Mouse (Mus musculus): Measurements from ENCODE around the gene Hdac9. TPM values are rescaled to one million over a fixed set of nuclear protein-coding genes. Genes with fewer than 3 reads are reported as not detected.

The Hdac9 gene
- 10 to 100 TPM; 46.3 to 47.5 TPM for total RNA-seq (2021)

DNA sequence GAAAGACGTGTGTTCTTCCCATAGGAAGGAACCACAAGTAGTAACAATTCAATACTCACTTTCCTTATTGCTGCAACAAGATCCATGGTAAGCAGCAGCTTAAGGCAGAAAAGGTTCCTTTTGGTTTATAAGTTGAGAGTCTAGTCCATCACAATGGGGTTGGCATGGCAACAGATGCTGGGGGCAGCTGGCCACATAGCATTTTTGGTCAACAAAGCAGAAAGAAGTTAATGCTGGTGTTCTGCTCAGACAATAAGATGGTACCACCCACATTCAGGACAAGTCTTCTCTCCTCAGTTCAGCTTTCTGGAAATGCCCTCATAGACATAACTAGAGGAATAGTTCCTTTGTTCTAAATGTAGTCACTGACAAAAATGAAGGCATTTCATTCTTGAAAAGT, at the start of gene Hdac9:
Hdac9 (minus strand) TSS at position 101 of the 400 bp plus-strand sequence.
- intact Hi-C loops (cut with DNase I): no loop called here
- no peak for DNase-seq

GRCm38 (mm10) chr12:34949066-34949706, 32.3 kb upstream of the Hdac9 start:
- no peak for DNase-seq
- intact Hi-C loops (cut with DNase I): no loop called here

- intact Hi-C loops (cut with DNase I): no loop called here
- peak; percentile 7 for DNase-seq
Measured at GRCm38 (mm10) chr12:34937918-34938317, 21.0 kb upstream of the Hdac9 start.

DNA sequence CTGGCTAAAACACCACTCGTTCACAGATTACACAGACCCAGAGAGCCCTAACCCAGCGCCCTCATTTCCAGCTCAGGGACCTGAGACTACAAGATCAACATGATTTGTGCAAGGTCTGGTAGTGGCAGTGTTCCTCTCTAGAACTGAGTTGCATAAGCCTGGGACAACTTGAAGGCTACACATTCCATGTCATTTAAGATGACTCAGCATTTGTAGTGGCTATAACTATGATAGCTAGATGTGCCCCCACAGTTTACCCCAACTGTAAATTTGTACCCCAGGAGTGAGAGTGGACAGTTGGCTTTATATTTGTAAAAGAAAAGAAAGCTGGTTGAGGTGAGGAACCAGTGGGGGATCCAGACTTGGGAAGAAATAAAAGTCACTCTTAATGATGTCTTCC, 8.9 kb downstream of the Hdac9 start:
- intact Hi-C loops (cut with DNase I): loop anchor here (10.0 kb wide), 2 partner anchors 107 to 213 kb away; no protein-coding TSS in a partner anchor
- no peak for DNase-seq

DNA sequence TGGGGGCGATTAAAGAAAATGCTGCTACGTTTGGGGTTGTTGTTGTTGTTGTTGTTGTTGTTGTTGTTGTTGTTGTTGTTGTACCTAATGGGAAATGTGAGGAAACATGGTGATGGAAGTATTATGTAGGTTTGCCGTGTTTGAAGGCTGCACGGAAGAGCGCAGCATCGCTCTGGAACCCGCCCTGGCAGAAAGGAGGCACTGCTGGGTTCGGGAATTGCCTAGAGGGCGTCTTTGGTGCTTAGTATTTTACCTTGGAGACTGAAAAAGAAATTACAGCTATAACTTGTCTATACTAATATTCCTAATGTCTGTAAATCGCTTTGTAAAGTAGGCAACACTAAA, 9.4 kb downstream of the Hdac9 start:
- DNase-seq: peak; percentile 14

DNA sequence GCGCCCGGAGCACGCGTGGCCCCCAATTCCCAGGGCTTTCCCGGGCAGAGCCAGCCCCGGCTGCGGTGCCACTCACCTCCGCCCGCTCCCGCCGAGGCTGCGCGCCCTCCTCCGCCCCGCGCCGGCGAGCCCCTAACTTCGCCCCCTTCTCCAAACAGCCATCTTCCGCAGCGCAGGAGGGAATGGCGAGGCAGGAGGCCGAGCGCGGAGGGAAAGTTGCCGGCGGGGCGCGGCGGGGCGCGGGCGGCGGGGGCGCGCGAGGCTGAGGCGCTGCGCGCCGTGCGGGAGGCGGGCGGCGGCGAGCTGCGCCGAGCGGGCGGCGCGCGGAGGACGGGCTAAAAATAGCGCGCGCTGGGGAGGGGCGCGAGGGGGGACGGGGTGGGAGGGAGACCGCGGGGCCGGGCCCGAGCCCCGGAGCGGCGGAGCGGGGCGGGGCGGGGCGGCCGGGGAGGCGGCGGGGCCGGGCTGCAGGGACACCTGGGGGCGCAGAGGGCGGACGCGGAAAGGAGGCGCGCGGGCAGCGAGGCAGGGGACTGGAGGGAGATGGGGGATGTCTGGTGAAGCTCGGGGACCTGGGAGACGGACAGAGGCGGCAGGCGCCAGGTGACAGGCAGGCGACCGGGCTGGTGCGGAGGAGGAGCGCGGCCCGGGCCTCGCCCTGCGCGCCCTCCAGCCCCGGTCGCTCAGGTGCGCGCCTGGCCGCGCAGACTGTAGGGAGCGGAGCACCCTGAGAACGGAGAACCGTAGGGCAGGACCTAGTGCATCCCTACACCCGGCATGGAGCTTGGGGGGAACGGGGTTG, 10.0 kb downstream of the Hdac9 start:
- intact Hi-C loops (cut with DNase I): loop anchor here (2.0 to 10.0 kb wide), 3 partner anchors 108 to 240 kb away; no protein-coding TSS in a partner anchor

More for the DNA sequence above, 9.4 kb downstream of the Hdac9 start:
- intact Hi-C loops (cut with DNase I): loop anchor here (2.0 to 10.0 kb wide), 3 partner anchors 107 to 241 kb away; no protein-coding TSS in a partner anchor

GRCm38 (mm10) chr12:34906376-34906703, 10.6 kb downstream of the Hdac9 start:
- intact Hi-C loops (cut with DNase I): loop anchor here (2.0 to 10.0 kb wide), 3 partner anchors 108 to 240 kb away; no protein-coding TSS in a partner anchor
- DNase-seq: no peak

More for the DNA sequence above, 10.0 kb downstream of the Hdac9 start:
- peak; percentile 27 for DNase-seq

- no peak for DNase-seq
- intact Hi-C loops (cut with DNase I): loop anchor here (10.0 kb wide), 2 partner anchors 115 to 205 kb away; no protein-coding TSS in a partner anchor
Measured at GRCm38 (mm10) chr12:34900241-34900640, 16.7 kb downstream of the Hdac9 start.

GRCm38 (mm10) chr12:34894867-34895266, 22.0 kb downstream of the Hdac9 start:
- intact Hi-C loops (cut with DNase I): no loop called here
- no peak for DNase-seq

DNA sequence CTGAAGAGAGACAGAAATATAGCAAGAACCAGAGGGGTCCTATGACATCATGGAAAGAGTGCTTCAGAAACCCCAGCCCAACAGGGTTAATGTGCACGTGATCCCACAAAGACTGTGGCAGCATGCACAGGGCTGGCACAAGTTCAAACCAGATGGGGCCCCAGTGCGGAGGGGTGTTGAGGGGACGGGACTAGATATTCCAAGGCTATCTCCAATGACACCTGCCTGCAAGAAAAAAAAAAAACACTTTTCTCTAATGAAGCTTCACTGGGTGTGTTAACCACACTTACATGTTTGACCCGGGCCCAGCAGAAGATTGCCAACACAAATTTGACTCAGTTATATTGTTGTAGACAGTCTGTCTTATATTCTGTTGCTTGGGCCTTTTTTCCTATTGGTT, 28.2 kb downstream of the Hdac9 start:
- intact Hi-C loops (cut with DNase I): no loop called here
- DNase-seq: no peak

- no peak for DNase-seq
- intact Hi-C loops (cut with DNase I): no loop called here
Measured at GRCm38 (mm10) chr12:34874926-34875325, 42.0 kb downstream of the Hdac9 start.

DNA sequence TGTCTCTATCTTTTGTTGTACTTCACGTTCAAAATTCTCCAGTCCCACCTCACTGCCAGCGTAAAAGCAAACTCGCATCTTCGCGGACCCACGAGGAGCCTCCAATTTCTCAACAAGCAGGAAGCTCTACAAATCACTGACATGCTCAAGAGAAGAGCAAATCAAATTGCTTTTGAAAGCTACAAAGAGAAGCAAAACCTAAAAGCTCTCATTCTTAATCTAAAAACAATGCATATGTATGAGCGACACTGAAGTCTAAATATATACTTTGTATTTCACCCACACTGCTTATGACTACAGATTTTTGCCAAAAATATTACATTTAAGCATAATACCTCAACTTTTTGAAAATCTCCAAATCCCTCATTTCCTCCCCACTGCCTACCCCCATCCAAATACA, 45.9 kb downstream of the Hdac9 start:
- DNase-seq: no peak
- intact Hi-C loops (cut with DNase I): no loop called here

DNA sequence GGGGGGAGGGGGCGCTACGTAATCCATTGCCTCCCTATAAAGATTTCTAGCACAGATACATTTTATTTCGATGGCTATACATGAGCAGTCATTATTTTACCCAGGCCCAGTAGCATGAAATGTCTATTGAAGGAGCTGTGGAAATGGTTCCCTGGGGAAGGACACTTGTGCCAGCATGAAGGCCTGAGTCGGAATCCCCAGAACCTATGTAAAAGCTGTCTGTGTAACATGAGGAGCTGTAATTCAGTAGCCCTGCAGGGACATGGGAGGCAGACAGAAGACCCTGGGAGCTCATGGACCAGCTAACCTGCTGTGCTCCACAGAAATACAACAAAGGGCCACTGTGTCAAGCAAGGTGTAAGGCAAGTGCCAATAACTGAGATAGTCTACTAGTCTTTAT, 75.7 kb downstream of the Hdac9 start:
- DNase-seq: no peak
- intact Hi-C loops (cut with DNase I): no loop called here

DNA sequence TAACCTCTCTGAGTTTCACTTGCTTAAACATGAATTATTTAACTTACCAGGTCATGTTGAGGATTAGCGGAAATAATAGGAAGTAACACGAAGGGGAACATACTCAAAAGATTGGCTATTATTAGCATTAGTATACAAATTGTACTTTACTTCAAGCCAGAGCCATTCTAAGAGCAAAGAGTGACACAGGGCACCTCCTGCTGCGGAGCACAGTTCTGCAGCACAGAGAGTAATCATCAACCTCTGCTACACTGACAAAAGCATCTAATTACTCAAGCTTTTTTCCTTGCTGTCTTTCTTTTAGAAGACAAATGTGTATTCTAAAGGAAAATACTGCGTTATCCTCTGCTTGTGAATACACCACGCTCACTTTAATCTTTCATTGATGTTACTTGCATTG, 79.6 kb downstream of the Hdac9 start:
- intact Hi-C loops (cut with DNase I): no loop called here

GRCm38 (mm10) chr12:34836864-34837263, 80.0 kb downstream of the Hdac9 start:
- no peak for DNase-seq
- intact Hi-C loops (cut with DNase I): no loop called here

More for the DNA sequence above, 79.6 kb downstream of the Hdac9 start:
- no peak for DNase-seq

GRCm38 (mm10) chr12:34836085-34836484, 80.8 kb downstream of the Hdac9 start:
- intact Hi-C loops (cut with DNase I): no loop called here
- DNase-seq: no peak

DNA sequence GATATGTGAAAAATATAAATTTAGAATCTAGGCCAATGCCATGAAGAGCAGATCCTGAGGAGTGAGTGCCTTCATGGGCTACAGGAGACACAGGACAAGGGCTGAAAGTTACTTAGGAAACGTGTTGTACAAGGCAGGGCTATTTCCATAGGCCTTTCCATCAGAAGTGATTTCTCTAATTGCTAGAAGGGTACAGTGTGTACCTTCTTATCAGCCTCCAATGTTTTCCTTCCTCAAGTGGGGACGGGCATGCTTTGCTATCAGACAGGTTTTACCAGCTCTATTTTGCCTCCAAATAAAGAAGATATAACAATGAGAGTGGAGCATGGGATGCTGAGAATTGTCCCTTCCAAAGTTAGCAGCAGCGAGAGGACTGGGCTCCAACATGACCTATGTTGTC, 81.4 kb downstream of the Hdac9 start:
- DNase-seq: no peak
- intact Hi-C loops (cut with DNase I): no loop called here

DNA sequence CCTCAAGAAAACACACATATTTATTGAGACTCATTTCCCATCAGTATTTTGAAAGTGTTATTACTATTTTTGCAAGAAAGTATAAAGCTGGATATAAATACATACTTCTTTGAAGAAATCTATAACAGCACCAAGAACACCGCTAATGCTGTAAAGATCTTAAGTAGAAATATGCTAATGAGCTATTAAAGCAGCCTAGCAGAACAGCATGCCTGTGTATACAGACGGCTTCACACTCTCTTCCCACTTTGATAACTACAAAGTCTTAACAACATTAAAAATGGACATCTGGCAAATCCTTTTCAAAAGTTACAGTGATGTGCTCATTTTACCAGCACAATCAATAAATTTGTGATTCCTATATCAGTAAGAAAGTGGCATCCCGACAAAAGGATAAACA, 88.2 kb downstream of the Hdac9 start:
- no peak for DNase-seq
- intact Hi-C loops (cut with DNase I): no loop called here

- intact Hi-C loops (cut with DNase I): no loop called here
- DNase-seq: no peak
Measured at GRCm38 (mm10) chr12:34826931-34827330, 90.0 kb downstream of the Hdac9 start.

DNA sequence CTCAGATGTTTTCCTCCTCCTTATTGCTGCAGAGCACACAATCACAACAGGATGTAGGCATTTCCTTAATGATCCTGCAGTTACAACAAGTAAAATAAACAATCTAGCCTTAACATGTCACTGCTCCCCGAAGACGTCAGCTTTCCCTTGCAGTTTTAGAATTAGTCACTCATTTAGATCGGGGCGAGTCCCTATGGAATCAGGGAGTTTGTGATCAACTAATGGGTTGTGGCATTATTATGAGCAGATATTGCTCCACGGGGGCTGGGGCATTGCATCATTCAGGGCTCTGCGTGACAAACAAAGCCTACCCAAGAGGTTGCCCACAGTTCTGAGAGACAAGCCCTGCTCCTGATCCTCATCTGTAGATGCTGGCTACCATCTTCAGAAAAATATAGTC, 96.7 kb downstream of the Hdac9 start:
- DNase-seq: no peak
- intact Hi-C loops (cut with DNase I): no loop called here

DNA sequence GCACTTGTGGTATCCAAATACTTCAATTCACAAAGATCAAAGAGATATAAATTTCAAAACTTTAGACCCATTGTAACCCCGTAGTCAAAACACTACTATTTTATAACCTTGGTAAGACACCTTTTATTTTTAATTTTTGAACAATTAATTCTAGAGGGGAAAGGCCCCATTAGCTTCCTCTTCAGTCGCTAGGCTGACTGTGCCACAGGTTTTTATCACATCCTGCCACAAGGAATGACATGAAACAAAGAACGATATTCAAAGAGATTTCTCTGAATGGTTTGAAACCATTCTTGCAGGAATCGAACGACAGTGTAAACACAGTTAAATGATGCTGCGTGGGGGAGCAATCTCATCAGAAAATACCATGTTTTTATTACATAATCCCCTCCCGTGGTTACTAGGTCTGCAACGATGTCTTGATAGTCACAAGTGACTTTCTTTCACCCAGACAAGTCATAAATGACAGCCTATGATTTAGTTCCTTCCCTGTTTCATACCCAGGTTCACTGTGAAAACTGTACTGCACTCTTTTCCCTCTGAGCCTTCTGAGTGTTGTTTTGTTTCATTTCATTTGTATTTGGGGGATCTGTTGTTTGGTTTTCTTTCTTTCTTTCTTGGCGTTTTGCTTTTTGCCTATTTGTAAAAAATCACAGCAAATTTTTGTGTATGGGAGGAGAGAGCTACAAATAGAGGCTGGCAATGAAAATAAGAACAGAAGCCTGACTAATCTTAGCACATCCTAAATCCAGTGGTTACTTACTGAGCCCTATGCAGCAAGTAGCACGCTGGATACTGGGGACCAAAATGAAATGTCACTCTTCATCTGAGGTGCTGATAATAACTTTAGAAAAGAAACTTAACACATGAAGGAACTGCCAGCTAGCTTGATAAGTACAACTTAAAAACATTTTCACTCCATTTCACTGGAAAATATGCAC, 105.0 kb downstream of the Hdac9 start:
- DNase-seq: no peak
- intact Hi-C loops (cut with DNase I): no loop called here

Measured in left cerebral cortex, postnatal 4 days (tissue).